Mouse (Mus musculus) CH12.LX (cell line): ENCODE data around the gene Rnaseh2c. TPM values are rescaled to one million over a fixed set of nuclear protein-coding genes. Genes with fewer than 3 reads are reported as not detected.

Source experiments
- DNase-seq: peaks from one replicate; pipeline ENCODE4 v3.0.0-alpha.2; 2013; ENCODE audit errors: extremely low read depth
- H3K27ac ChIP-seq: 2 replicates; pipeline ENCODE4 v1.5.1; 2012; ENCODE audit warnings: low read depth, mild to moderate bottlenecking, control low read depth, moderate library complexity; ENCODE audit not compliant: insufficient read depth
- H3K27me3 ChIP-seq: replicated peaks from 2 replicates; pipeline ENCODE3; 2012; ENCODE audit warnings: inconsistent platforms
- H3K36me3 ChIP-seq, 2 experiments: replicated peaks in 1 of 2; 2 replicates each; pipeline versions ENCODE3 to v1.6.1; 2012; ENCODE audit warnings: inconsistent platforms in 1 of 2, low read length in 1 of 2, mild to moderate bottlenecking in 1 of 2, mixed read lengths in 1 of 2, moderate library complexity in 1 of 2; ENCODE audit not compliant: control insufficient read depth in 1 of 2, insufficient read depth in 1 of 2
- H3K4me1 ChIP-seq, 2 experiments: 2 replicates each; pipeline ENCODE4 v1.6.1; 2012; ENCODE audit warnings: inconsistent platforms in 1 of 2, moderate library complexity in 1 of 2; ENCODE audit not compliant: insufficient read depth in 2 of 2, control insufficient read depth in 1 of 2
- H3K4me2 ChIP-seq: 2 replicates; pipeline ENCODE4 v1.6.1; 2012; ENCODE audit warnings: low read depth, mild to moderate bottlenecking, control low read depth; ENCODE audit not compliant: poor library complexity, insufficient read depth, severe bottlenecking
- H3K4me3 ChIP-seq, 3 experiments: fragments of 150-350 bp in 1 of 3; sonication (generic) in 1 of 3; replicated peaks in 1 of 3; 2 replicates each; pipeline versions ENCODE3 to v1.5.1; 2011 to 2012; ENCODE audit warnings: low read depth in 2 of 3, low read length in 2 of 3, mild to moderate bottlenecking in 2 of 3, moderate library complexity in 2 of 3, control low read depth in 1 of 3, improper control_type of control experiment in 1 of 3, inconsistent platforms in 1 of 3, mixed read lengths in 1 of 3; ENCODE audit not compliant: poor library complexity in 1 of 3
- H3K79me2 ChIP-seq: replicated peaks from 2 replicates; pipeline ENCODE4 v1.6.1; 2012; ENCODE audit warnings: mild to moderate bottlenecking, moderate library complexity; ENCODE audit not compliant: control insufficient read depth, poor library complexity, insufficient read depth, severe bottlenecking; ENCODE audit errors: extremely low read depth
- H3K9ac ChIP-seq: 2 replicates; pipeline ENCODE4 v1.6.1; 2012; ENCODE audit warnings: low read depth, mild to moderate bottlenecking, control low read depth, moderate library complexity; ENCODE audit not compliant: insufficient read depth
- H3K9me3 ChIP-seq: replicated peaks from 2 replicates; pipeline ENCODE3; 2012; ENCODE audit warnings: low read length, inconsistent platforms, mixed read lengths
- CTCF ChIP-seq, 2 experiments: IDR thresholded peaks in 1 of 2; conservative IDR thresholded peaks in 1 of 2; 2 replicates each; pipeline ENCODE4 v1.5.1; 2011 to 2012; ENCODE audit warnings: low read depth in 2 of 2, low read length in 2 of 2, improper control_type of control experiment in 1 of 2, inconsistent platforms in 1 of 2, mild to moderate bottlenecking in 1 of 2, moderate library complexity in 1 of 2
- GABPA ChIP-seq: IDR thresholded peaks from 2 replicates; pipeline ENCODE4 v1.6.1; 2012; ENCODE audit warnings: low read depth, low read length, improper control_type of control experiment, inconsistent platforms; ENCODE audit not compliant: insufficient replicate concordance
- HCFC1 ChIP-seq: IDR thresholded peaks from 2 replicates; pipeline ENCODE4 v1.6.1; 2012; ENCODE audit warnings: low read depth, mild to moderate bottlenecking, inconsistent platforms, low read length, improper control_type of control experiment
- IRF4 ChIP-seq: IDR thresholded peaks from 2 replicates; pipeline ENCODE4 v1.6.1; 2014; ENCODE audit warnings: low read depth, mild to moderate bottlenecking, inconsistent platforms, low read length, improper control_type of control experiment
- JUN ChIP-seq: IDR thresholded peaks from 2 replicates; pipeline ENCODE4 v1.6.1; 2011; ENCODE audit warnings: low read depth, mild to moderate bottlenecking, low read length, improper control_type of control experiment, moderate library complexity; ENCODE audit not compliant: insufficient read depth
- MAFK ChIP-seq: IDR thresholded peaks from 2 replicates; pipeline ENCODE4 v1.6.1; 2011; ENCODE audit warnings: low read length, improper control_type of control experiment; ENCODE audit not compliant: insufficient replicate concordance
- MAX ChIP-seq: IDR thresholded peaks from 2 replicates; pipeline ENCODE4 v1.6.1; 2011; ENCODE audit warnings: low read length, improper control_type of control experiment
- MYC ChIP-seq: IDR thresholded peaks from 2 replicates; pipeline ENCODE4 v1.6.1; 2011; ENCODE audit warnings: low read depth, mild to moderate bottlenecking, improper control_type of control experiment, low read length
- NELFE ChIP-seq: IDR thresholded peaks from 2 replicates; pipeline ENCODE4 v1.6.1; 2011; ENCODE audit warnings: low read depth, low read length, improper control_type of control experiment
- NRF1 ChIP-seq: IDR thresholded peaks from 2 replicates; pipeline ENCODE4 v1.6.1; 2014; ENCODE audit warnings: low read depth, mild to moderate bottlenecking, inconsistent platforms, low read length, improper control_type of control experiment, moderate library complexity
- PAX5 ChIP-seq: IDR thresholded peaks from 2 replicates; pipeline ENCODE4 v1.6.1; 2012; ENCODE audit warnings: low read length, inconsistent platforms, mixed read lengths
- POLR2AphosphoS2 ChIP-seq: IDR thresholded peaks from 2 replicates; pipeline ENCODE4 v1.6.1; 2011; ENCODE audit warnings: low read depth, low read length, improper control_type of control experiment
- RAD21 ChIP-seq: IDR thresholded peaks from 2 replicates; pipeline ENCODE4 v1.6.1; 2011; ENCODE audit warnings: low read depth, mild to moderate bottlenecking, low read length, improper control_type of control experiment, moderate library complexity
- SMC3 ChIP-seq: IDR thresholded peaks from 2 replicates; pipeline ENCODE4 v1.6.1; 2011; ENCODE audit warnings: low read depth, low read length, improper control_type of control experiment
- TCF12 ChIP-seq: IDR thresholded peaks from 2 replicates; pipeline ENCODE4 v1.6.1; 2014; ENCODE audit warnings: low read depth, mild to moderate bottlenecking, inconsistent platforms, low read length, improper control_type of control experiment
- USF2 ChIP-seq: conservative IDR thresholded peaks from 2 replicates; pipeline ENCODE4 v1.6.1; 2011; ENCODE audit warnings: low read depth, low read length, improper control_type of control experiment
- ZKSCAN1 ChIP-seq: IDR thresholded peaks from 2 replicates; pipeline ENCODE4 v1.6.1; 2012; ENCODE audit warnings: low read depth, inconsistent platforms, low read length, improper control_type of control experiment, borderline replicate concordance
- dilution Hi-C: fragments of 300-500 bp; cut with MboI; formaldehyde crosslinking; loops from 2 replicates; pipeline ENCODE4 v1.14.3; 2020; ENCODE audit warnings: low sequenced_read_pairs; ENCODE audit not compliant: extremely low pct_unique_long_range_greater_than_20kb, extremely low pct_ligation_motif_present
- in situ Hi-C: fragments of 300-500 bp; cut with MboI; formaldehyde crosslinking; loops from 3 replicates; pipeline ENCODE4 v1.14.3; 2019; ENCODE audit warnings: low sequenced_read_pairs, low pct_ligation_motif_present, low pct_unique_long_range_greater_than_20kb, mixed read lengths
- polyA plus RNA-seq: library from polyadenylated mRNA; unstranded; fragments of >175 nt; gene quantifications from 2 replicates; pipeline ENCODE4 v1.2.1, GENCODE M21; 2012; ENCODE audit warnings: low read depth; ENCODE audit not compliant: insufficient read length
- total RNA-seq, 2 experiments: library from RNA; depleted of rRNA; stranded (reverse); fragments of 300-350 nt in 1 of 2; fragments of >200 nt in 1 of 2; gene quantifications; 2 replicates each; pipeline ENCODE4 v1.2.3; 2012 to 2014

The Rnaseh2c gene
- total and polyA plus RNA-seq, 3 experiments = 54.2 to 124 (median 79.0) TPM

DNA sequence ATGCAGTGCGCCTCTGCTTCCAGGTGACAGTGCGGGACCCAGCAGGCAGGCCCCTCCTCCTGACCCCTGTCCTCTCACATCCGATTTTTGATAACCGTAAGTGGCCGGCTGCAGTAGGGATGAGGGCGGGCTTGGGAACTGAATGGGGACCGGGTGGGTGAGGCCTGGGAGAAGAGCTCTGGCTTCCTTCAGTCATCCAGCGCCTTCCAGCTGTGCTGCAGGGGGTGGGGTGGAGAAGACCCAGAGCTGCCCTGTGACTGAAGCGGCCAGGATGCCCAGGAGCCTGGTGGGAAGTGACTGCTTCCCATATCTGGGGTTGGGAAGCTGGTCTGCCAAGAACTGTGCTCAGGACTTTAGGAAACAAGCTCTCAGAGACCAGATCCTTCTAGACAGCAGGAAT is 38.7 kb downstream of the Rnaseh2c start:
- H3K27ac ChIP-seq = no peak overlapping the region
- no peaks in the 10 kb centered on the region for H3K9me3 ChIP-seq

DNA sequence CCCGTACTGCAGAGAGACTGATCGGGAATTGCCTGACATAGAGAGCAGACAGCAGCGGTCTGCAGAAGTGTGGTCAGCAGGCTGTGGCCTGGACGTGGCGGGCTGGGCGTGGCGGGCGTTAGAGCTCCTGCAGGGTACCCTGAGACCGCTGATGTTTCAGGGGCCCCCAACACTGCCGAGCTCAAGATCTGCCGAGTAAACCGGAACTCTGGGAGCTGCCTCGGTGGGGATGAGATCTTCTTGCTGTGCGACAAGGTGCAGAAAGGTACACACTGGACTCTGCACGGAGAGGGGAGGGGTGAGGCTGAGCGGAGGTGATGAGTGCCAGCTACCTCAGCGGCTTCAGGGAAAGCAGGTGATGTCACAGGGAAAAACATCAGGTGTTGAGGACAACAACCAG is 39.3 kb downstream of the Rnaseh2c start:
- no peak for DNase-seq
- Histone ChIP-seq H3K4me1 (peaks cover 6 to 26% of the 10 kb centered on the region in 2 experiments), H3K4me2 (no peak overlapping the region), H3K27me3 (no peaks in the 10 kb centered on the region), H3K27ac (no peak overlapping the region), H3K9ac (no peak overlapping the region), H3K79me2 (peaks cover 14% of the 10 kb centered on the region), H3K9me3 (no peaks in the 10 kb centered on the region), H3K36me3 (peaks cover 68 to 76% of the 10 kb centered on the region in 2 experiments), H3K4me3 (no peak overlapping the region)
- dilution Hi-C loops (no loop called here), in situ Hi-C loops (no loop called here)
- no peak for TF ChIP-seq GABPA
- no peak for TF ChIP-seq MAX
- no peak for TF ChIP-seq MAFK
- no peak for TF ChIP-seq RAD21
- TF ChIP-seq NRF1 = no peak

More for the DNA sequence above, 38.7 kb downstream of the Rnaseh2c start:
- H3K4me1 ChIP-seq = peaks cover 6 to 26% of the 10 kb centered on the region in 2 experiments
- H3K4me3 ChIP-seq = no peak overlapping the region
- in situ Hi-C loops (no loop called here), dilution Hi-C loops (no loop called here)
- no peak overlapping the region for H3K9ac ChIP-seq
- no peak for DNase-seq
- no peaks in the 10 kb centered on the region for H3K27me3 ChIP-seq
- no peak overlapping the region for H3K4me2 ChIP-seq
- TF ChIP-seq PAX5 (no peak), MYC (no peak), TCF12 (no peak), POLR2AphosphoS2 (no peak), JUN (no peak), USF2 (no peak), GABPA (no peak), NELFE (no peak), HCFC1 (no peak), SMC3 (no peak), ZKSCAN1 (no peak), IRF4 (no peak), CTCF (conservative IDR thresholded peaks at IDR 0.05 in 1 of 2, IDR thresholded peaks at IDR 0.05 in 1 of 2; ENCODE audit: low read depth in 2 of 2, low read length in 2 of 2) (no peak)
- peaks cover 14% of the 10 kb centered on the region for H3K79me2 ChIP-seq
- H3K36me3 ChIP-seq = peaks cover 63 to 69% of the 10 kb centered on the region in 2 experiments
